Mouse (Mus musculus) right cerebral cortex, postnatal 36 days (tissue): ENCODE results near the gene Dcaf17.

Experiments
- DNase-seq, 2 experiments: peaks; one replicate each; pipeline ENCODE4 v3.0.0; 2022; ENCODE audit warnings: low spot score in 2 of 2, mixed read lengths in 1 of 2

The Dcaf17 gene

DNA sequence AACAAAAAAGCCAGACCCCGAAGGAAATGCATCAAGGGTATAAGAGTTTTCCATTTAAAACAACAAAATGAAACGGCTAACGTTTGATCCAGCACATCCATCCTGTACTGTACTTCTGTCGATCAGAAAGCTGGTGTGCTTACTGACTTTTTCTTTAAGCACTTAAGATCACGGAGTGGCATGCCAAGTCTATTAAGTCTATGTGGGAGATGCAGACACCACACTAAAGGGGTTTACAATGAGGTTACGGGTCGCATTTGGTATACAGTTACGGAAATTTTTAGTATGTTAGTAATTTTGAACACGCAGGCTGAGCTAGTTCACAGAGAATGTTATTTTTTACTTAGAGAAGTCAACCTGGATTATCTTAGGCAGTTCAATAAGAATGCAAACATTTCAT lies 412 bp upstream of the Dcaf17 start:
- DNase-seq = no peak

DNA sequence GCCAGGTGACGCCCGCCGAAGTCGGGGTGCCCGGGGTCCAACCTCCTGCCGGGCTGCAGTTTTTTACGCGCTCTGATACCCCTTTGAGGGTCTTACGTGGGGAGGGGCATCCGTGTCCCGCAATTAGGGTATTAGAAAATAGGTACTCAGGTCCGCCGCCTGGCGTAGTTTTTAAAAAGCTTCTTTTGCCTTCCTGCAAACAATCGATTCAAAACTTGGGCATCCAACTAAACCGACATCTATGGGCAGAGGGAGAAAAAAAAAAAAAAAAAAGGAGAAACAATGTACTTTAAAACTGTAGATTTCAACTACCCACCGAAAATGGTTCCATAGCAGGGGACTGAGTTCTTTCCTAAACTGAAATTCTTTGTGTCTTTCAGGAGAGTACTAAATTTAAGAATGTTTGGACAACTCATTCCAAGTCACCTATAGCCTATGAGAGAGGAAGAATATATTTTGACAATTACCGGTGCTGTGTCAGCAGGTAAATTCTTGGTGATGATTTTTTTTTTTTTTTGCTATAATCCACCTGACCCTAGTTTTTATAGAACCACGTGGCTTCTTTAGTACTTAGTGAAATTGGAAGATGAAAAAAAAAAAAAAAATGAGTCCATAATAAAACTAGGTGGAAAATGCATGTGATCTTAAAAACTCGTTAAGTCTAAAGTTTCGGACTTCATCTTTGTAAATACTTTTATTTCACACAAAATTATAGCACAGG lies 1.1 kb downstream of the Dcaf17 start:
- DNase-seq = no peak

DNA sequence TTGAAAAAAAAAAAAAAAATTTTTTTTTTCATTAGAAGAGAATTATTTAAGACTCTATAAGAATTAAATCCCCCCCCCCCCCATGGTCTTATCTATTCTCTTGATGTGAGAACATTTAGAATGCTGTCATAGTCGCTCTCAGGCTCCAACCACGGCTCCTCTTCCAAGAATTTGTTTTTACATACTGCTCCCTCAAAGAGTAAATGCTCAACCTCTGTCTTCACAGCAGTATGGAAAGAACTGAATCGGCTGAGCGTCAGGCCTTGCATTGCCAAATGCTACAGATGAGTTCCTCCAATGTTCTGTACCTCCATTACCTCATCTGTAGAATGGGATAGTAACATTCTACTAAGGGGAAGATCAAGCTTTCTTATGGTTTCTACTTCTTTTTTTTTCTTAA lies 16.5 kb downstream of the Dcaf17 start:
- DNase-seq = no peak

DNA sequence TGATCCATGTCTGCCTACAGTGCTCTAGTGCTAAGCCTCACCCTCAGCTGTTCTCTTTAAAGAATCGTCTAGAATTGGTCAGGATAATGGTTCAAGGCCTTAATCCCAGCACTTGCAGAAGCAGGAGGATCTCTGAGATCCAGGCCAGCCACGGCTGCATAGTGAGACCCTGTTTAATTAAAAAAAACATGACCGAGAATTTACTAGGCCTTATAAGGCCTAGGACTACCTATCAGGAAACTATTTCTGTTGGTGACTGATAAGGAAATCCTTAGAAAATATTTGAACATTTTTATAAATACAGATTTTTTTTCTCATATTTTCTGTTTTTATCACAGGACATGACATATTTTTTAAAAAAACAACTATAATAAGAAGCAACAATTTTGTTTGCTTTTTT lies 18.2 kb downstream of the Dcaf17 start:
- no peak for DNase-seq

DNA sequence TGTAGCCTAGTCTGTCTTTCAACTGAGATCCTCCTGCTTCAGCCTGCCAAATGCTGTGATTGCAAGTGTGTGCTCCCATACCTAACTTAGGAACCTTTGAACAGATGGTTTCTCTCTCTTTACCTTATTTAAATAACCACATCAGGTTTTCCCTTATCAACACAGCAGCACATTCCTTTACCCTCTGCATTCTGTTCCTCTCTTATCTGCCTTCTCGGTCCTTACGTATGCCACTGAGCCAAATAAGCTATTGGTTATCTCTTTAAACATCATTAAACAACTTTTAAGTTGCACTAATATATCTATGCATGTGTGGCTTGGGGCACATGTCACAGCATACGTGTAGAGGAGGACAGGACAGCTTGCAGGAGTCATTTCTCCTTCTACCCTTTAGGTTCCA lies 18.7 kb downstream of the Dcaf17 start:
- DNase-seq = no peak

DNA sequence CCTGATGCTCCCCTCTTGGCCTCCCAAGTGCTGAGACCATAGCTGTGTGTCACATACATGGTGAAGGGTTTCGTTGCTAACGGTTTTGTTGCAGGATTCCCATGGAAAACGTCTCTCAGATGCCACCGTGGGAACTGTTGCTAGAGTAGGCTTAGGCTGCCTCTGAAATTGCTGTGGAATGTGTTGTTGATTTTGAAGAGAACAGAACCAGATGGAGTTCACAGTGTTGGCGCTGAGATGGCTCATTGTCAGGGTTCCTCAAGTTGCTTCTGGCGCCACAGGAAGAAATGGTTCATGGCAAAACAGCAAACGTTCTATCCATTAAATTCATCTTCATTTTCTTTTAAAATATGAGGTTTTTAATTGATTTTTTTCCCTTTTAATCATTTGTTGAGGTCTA lies 27.3 kb downstream of the Dcaf17 start:
- DNase-seq = no peak

DNA sequence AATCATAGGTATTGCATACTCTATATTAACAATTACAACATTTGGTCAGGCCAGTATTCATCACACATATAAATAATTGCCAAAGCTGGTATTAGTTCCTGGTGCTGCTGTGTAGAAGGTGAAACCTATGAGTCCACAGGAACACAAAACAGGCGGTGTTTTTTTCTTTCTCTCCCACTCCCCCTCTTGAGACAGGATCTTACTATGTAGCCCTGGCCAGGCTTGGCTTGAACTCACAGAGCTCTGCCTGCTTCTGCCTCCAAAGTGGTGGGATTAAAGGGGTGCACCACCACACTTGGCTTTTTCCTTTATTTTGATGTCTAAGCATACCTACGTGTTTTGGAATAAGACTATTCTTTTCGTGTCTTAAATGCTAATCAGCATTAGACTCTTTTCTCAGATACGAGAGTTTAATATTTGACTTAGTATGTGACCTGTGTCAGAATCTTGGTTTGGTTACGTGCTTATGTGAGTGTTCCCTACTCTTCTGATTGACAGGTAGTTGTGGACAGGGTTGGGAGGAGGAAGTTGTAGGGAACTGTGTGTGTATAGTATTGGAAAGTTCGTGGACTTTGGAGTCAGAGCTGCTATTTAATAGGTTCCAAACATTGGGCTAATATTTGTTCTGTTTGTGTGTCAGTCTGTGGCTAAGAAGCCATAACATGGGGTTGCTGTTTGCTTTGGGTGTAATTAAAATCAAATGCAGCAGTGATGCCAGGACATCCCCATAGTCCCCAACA lies 28.5 kb downstream of the Dcaf17 start:
- no peak for DNase-seq

DNA sequence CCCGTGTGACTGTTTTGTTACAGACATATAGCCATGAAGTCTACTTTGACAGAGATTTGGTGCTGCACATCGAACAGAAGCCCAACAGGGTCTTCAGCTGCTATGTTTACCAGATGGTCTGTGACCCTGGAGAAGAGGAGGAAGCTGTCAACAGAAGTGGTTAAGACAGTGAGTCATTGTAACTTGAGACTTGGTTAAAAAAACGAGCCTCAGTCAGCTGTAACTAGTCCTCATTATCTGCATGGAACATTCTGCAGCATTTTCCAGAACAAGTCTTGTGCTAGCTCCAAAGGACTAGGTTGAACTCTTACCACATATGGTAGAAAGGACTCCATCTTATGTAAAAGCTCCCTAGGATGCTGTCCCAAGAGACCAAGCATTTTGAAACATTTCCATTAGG lies 34.6 kb downstream of the Dcaf17 start:
- DNase-seq = no peak

DNA sequence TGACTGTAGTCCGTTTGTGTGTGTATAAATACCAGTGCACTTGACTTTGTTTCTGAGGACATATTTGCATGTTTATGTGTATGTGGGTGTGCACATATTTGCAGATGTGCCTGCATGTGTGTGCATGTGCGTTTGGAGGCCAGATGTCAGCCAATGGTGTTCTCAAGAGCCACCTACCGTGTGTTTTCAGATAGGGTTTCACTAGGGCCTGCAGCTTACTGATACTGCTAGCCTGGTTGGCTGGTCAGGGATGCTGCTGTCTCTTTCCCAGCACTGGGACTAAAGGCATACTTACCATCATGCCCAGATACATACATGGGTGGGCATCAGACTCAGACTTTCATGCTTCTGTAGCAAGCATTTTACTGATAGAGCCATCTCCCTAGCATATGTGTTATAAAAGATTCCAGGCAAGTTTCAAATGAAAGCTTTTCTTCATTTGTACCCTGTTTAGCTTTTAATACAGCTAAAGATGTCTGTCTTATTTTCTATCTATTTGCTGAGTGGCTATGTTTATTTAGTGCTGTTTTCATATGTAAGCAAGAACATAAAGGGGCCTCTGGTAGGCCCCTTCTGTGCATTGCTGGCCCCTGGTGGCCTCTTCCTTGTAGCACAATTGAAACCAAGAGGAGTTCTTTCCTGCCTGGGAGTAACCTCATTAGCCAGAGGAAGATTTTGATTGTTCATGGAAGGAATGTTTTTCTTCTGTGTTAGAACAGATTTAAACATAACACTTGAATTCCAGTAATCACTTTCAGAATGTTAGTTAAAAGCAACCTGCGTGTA lies 35.7 kb downstream of the Dcaf17 start:
- DNase-seq = no peak

DNA sequence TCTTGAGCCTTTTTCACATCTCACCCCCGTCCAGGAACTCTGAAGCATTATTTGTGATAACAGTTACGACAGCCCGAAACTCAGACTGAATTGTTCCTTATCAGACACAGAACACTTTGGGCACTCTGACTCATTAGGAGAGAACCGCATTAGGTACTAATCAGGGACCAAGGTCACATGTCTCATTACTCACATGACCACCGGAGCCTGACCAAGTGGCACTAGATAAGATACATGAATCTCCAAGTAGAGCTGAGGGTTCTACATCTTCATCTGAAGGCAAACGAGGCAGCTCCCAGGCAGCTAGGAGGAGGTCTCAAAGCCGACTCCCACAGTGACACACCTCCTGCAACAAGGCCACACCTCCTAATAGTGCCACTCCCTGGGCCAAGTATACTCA lies 41.0 kb downstream of the Dcaf17 start:
- DNase-seq = no peak

DNA sequence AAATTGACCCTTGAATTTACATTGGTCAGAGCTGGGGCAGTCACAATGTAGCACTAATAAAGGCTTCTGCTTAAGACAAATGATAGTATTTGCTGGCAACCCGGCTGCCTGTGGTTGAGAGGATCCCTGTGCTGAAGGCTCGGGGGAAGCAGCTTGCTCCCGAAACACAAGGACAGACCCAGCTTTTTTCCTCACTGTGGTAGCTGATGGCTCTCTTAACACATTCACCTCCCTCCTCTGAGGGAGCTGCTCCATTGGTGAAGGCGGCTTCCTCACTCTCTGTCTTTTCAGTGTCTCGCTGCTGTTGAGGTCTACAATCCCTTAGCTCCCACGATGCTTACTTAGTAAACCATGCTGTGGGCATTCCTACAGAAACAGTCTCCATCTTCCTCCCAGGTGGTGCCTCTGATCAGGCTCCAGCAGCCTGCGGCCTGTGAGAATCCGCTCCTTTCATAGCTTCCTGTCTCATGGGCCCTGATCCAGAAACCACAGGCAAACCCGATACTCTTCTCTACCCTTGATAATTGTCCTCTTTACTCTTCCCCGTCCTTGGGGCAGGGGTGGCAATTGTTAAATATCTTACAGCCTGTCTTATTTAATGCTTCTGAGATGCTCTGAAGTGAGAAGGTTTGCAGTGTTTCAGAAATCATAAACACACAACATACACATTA lies 47.6 kb downstream of the Dcaf17 start:
- DNase-seq = no peak

DNA sequence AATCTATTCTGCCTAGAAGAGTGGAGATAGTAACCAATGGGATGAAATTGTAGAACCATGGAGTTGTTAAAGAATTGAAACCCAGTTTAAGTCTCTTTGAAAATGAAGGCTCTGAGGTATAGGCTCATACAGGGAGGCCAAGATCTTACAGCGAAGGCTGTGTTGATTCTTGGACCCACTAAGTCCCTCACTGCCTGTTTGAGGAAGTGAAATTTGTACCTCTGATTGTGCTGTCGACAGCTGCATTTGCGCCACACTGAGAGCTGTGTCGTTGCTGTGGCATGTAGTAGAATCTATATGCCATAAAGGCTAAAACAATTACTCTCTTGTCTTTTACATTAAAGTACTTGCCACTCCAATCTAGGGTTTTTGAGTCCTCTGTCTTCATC lies 48.2 kb downstream of the Dcaf17 start:
- no peak for DNase-seq

DNA sequence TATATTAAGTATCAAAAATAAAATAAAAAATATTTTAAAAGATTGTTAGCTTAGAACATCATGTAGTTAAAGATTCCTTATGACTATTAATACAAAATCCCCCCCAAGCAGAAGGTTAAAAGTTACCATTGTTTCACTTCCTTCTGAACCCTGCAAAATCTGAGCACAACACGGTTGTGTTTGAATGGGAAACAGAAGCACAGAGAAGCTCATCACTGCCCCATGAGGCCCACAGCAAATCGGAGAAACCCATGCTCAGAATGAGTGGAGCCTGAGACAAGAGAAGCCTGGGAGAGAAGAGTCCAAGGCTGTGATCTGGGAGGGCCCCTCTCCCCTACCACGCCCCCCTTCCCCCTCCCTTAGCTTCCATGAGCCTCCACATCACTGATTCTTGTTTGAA lies 49.6 kb downstream of the Dcaf17 start:
- no peak for DNase-seq

DNA sequence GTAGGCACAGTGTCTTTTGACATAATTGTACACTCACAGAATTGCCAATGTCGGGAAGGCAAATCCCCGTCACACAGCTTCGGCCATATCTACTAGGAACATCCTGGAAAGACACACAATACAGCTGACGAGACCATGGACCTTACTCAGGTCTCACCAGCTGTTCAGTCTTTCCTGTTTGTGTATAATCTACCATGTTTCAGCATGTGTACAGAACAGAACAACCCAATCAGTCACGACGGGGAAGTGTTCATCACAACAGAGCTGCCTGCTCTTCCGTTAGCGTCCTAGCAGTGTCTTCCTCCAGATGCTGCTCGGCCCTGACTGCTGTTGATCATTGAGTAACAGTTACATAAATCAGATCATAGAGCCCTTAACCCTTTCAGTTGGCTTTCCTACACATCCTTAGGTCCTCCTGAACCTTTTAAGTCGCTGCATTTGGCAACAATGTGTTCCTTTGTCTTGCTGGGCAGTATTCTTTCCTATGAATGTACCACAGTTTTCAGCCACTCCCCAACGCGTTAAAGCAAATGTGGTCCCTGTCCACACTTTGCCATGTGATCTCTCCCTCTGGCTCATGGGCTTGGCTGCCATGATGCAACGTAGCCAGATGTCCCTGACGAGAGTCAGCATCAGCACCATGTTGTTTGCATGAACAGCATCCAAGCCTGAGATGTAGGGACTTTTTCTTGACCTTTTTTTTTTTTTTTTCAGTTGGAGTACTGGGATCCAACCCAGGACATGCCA lies 50.5 kb downstream of the Dcaf17 start:
- no peak for DNase-seq

DNA sequence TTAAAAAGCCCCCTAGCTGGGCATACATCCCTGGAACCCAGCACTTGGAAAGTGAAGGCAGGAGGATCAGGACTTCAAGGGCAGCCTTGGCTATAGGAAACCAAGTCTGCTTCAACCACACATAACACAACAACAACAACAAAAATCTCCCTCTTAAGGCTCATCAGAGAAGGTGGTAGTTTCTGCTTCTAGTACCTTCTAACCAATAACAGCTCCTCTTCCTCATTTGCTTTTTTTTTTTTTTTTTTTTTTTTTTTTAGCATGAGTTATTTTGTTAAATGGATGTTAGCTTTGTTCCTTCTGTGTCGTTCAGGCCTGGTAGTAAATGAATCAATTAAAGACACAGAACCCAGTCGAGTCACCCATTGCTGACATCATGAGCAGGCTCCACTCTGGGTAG lies 52.1 kb downstream of the Dcaf17 start:
- DNase-seq = no peak

DNA sequence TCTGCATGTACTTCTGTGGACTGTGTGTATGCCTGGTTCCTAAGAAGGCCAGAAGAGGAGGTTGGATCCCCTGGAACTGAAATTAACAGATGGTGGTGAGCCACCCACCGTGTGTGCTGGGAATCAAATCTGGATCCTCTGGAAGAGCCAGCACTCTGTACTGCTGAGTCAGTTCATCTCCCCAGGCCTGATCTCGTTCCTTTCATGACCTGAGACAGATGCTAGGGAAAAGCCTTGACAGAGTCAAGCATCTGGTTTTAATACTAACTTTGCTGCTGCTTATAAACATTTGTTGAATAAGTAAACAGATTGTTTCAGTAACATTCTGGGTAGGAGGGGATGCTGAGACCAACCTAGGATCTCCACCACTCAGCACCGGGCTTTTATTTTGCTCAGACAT lies 53.4 kb downstream of the Dcaf17 start:
- no peak for DNase-seq

DNA sequence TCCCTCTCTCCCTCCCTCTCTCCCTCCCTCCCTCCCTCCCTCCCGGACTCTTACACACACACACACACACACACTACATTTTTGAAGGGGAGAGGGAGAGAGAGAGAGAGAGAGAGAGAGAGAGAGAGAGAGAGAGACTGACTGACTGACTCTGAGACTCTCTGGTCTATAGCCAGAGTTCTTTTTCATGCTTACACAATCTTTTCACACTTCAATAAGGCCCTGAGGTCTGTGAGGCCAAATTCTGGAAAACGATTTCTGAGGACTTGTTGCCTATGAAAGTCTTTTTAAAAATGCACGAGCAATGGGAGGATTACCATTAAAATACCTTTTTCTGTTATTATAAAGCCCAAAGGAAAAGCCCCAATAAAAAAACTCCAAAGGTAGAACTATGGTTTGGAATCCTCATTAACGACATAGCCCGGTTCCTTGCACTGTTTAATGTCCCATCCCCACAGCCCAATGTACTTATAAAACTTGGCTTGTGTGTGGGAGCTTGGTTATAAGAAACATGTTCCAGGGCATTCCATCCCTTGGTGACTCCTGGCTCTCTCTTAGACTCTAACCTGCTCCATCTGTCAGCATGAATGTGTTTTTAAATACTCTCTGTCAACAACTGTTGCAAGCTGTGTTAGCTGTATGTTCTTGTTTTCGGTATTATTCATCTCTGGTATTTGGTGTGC lies 58.5 kb downstream of the Dcaf17 start:
- no peak for DNase-seq

DNA sequence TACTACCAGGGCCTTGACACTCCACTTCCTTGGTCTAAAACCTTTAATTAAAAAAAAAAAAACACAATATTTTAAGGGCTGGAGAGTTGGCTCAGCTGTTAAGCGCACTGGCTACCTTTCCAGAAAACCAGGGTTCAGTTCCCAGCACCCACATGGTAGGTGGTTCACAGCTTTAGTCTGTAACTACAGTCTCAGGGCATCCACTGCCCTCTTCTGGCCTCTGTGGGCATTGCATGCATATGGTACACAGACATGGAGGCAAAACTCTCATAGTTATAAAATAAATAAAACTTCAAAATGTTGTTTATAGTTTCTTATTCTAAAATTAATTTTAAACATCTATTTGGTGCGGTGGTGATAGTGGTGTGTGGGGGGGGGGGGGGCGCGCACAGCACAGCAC lies 61.0 kb downstream of the Dcaf17 start:
- no peak for DNase-seq

DNA sequence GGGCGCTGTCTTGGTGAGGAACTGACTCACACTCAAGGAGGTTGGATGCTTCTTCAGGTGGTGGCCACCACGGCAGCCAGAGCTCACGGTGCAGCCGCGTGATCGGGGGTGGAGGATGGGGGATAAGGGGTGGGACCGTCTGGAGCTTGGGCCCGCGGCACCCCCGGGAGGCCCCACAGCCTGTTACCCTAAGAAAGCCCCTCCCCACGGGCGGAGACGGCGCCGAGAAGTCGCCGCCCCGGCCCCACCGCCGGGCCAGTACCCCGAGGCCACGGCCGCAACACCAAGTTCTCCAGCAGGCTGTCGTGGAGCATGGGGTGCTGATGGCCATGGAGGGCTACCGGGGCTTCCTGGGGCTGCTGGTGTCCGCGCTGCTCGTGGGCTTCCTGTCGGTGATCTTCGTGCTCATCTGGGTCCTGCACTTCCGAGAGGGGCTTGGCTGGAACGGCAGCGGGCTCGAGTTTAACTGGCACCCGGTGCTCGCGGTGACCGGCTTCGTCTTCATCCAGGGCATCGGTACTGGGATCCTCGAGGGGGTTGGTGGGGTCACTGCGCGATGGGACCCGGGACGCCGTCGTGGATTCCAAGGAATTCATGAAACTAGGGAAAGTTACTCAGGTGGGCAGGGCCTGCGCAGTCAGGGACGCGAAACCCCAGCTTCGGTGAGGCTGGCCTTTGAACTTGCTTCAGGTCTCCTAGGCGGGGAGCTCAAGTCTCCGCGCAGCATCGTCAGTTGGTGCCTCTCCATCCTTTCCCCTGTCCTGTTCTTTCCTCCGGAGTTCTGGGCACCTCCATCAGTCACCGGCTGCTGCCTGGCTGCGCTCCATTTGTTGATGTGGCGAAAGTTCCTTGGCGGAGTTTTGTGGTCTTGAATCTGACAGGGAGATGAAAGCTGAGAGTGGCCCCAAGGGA lies 62.9 kb downstream of the Dcaf17 start, which contains the start of gene Cybrd1:
TSS of gene Cybrd1 (plus strand) at position 127 of the 912 bp plus-strand sequence.
- no peak for DNase-seq

DNA sequence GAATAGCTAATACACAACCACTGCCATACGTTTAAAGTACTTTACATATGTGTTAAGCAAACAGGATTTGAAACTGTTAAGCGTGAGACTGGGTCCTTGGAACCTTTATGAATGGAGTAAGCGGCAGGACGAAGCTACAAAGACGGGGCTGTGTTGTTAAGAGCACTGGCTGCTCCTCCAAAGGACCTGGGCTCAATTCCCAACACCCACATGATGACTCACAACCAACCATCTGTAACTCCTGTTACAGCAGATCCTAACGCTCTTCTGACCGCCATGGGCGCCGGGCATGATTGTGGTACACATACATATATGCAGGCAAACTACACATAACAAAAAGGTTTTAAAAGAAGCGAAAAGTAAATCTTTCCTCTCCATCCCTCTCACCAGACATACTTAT lies 65.7 kb downstream of the Dcaf17 start:
- peak; percentile 11 to 33 for DNase-seq
